In the genomic region with DNA sequence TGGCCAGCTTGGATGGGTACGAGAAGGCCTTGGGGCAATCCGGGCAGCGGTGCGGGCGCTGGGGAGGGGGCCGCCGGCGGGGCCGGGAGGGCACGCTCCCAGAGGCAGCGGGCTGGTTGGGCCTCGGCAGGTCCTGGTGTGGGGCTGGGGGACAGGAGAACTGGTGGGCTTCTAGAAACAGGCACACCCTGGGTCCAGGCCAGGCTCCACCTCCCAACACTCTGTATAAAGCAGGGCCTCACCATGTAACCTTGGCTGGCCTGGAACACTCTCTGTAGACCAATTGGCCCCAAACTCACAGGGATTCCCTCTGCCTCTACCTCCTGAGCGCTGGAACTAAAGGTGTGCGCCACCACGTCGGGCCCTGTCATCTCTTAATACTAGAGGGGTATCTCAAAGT, we compare ENCODE assay signal across 19 mouse cellular contexts. TPM values are rescaled to one million over a fixed set of nuclear protein-coding genes. Genes with fewer than 3 reads are reported as not detected.
A peak's percentile ranks its signal among the peaks of the same experiment; 100 is the strongest.
DNase-seq lines count a peak whose midpoint lies in the region; ATAC-seq and TF ChIP-seq lines count a peak whose summit lies in the region.
"Had no signal": no experiment of that assay in that cellular context is flagged by ENCODE, and none has a peak within 500 bp of the region (broad histone marks: within the 10 kb centered on the region; RNA-seq: fewer than 3 reads in every experiment).

No protein-coding gene starts in this region.

- peak; percentile 31; the same call in 1 of the 2 replicates for ATAC-seq in forebrain, embryonic 12.5 days (ENCODE audit: low FRiP score)
- no peak for ATAC-seq in forebrain, embryonic 16.5 days
- peak; percentile 38; the same call in 1 of the 2 replicates for ATAC-seq in hindbrain, embryonic 11.5 days (ENCODE audit: low FRiP score)
- no peak for ATAC-seq in limb, embryonic 14.5 days (ENCODE audit: low FRiP score, low read depth)
- no peak for ATAC-seq in CD4-positive, CD25-positive, alpha-beta regulatory T cell, adult 4 months
- ATAC-seq: activated CD4-positive, CD25-positive, alpha-beta regulatory T cell, adult 4 months had no signal

- no peak for TF ChIP-seq POLR2A in limb, embryonic 14.5 days (IDR thresholded peaks at IDR 0.05; ENCODE audit: borderline replicate concordance, extremely low read depth, insufficient read depth, insufficient read length)

- H3K4me2 ChIP-seq in forebrain, embryonic 12.5 days, result no peak overlapping the region
- no peak overlapping the region for H3K4me2 ChIP-seq in forebrain, embryonic 16.5 days (ENCODE audit: low read length)
- H3K4me2 ChIP-seq in hindbrain, embryonic 11.5 days (replicated peaks; ENCODE audit: low read depth, low read length), result no peak overlapping the region
- no peak overlapping the region for H3K4me2 ChIP-seq in limb, embryonic 14.5 days (replicated peaks; ENCODE audit: low read depth, low read length, severe bottlenecking)

- no peak overlapping the region for H3K9ac ChIP-seq in forebrain, embryonic 12.5 days
- H3K9ac ChIP-seq in forebrain, embryonic 16.5 days (replicated peaks; ENCODE audit: low read depth, low read length), result no peak overlapping the region
- H3K9ac ChIP-seq in hindbrain, embryonic 11.5 days (ENCODE audit: low read depth, low read length), result no peak overlapping the region
- no peak overlapping the region for H3K9ac ChIP-seq in limb, embryonic 14.5 days (ENCODE audit: low read depth, low read length, severe bottlenecking)
- H3K9ac ChIP-seq: liver, embryonic 12.5 days had no signal

- H3K9me3 ChIP-seq in forebrain, embryonic 12.5 days, result no peaks in the 10 kb centered on the region
- no peaks in the 10 kb centered on the region for H3K9me3 ChIP-seq in forebrain, embryonic 16.5 days (ENCODE audit: control insufficient read depth, low read length)
- peaks cover 35% of the 10 kb centered on the region for H3K9me3 ChIP-seq in E14TG2a.4 (ENCODE audit: low read length)
- H3K9me3 ChIP-seq in hindbrain, embryonic 11.5 days (ENCODE audit: control insufficient read depth, low read length), result no peaks in the 10 kb centered on the region
- no peaks in the 10 kb centered on the region for H3K9me3 ChIP-seq in limb, embryonic 14.5 days (ENCODE audit: control insufficient read depth, low read length)

- no peak overlapping the region for H3K4me3 ChIP-seq in forebrain, embryonic 12.5 days (replicated peaks)
- H3K4me3 ChIP-seq in forebrain, embryonic 16.5 days (replicated peaks; ENCODE audit: low read length), result no peak overlapping the region
- H3K4me3 ChIP-seq in E14TG2a.4 (replicated peaks; ENCODE audit: low read length), result peak overlapping the region; percentile 80
- no peak overlapping the region for H3K4me3 ChIP-seq in hindbrain, embryonic 11.5 days (ENCODE audit: low read depth, low read length)
- peak overlapping the region; percentile 1; the same call in 1 of the 2 replicates for H3K4me3 ChIP-seq in limb, embryonic 14.5 days (replicated peaks; ENCODE audit: low read length)
- H3K4me3 ChIP-seq: left cerebral cortex, adult 2 months; liver, embryonic 12.5 days had no signal

- no peaks in the 10 kb centered on the region for H3K36me3 ChIP-seq in forebrain, embryonic 12.5 days (replicated peaks)
- no peaks in the 10 kb centered on the region for H3K36me3 ChIP-seq in forebrain, embryonic 16.5 days (ENCODE audit: control insufficient read depth, insufficient read depth)
- no peaks in the 10 kb centered on the region for H3K36me3 ChIP-seq in E14TG2a.4 (ENCODE audit: insufficient read depth, low read length)
- H3K36me3 ChIP-seq in hindbrain, embryonic 11.5 days (ENCODE audit: control insufficient read depth, insufficient read depth, low read length), result no peaks in the 10 kb centered on the region
- no peaks in the 10 kb centered on the region for H3K36me3 ChIP-seq in limb, embryonic 14.5 days (ENCODE audit: control insufficient read depth, insufficient read depth, low read length)
- H3K36me3 ChIP-seq: G1E; liver, embryonic 12.5 days had no signal

- WGBS in forebrain, embryonic 12.5 days, result 38% methylated on average over 16 of the region's 16 CpGs
- 44% methylated on average over 16 of the region's 16 CpGs for WGBS in forebrain, embryonic 16.5 days
- WGBS in hindbrain, embryonic 11.5 days, result 31% methylated on average over 16 of the region's 16 CpGs
- WGBS in limb, embryonic 14.5 days, result 35% methylated on average over 12 of the region's 16 CpGs

- H3K4me1 ChIP-seq in forebrain, embryonic 12.5 days, result peaks cover 10% of the 10 kb centered on the region; the same call in 1 of the 2 replicates
- H3K4me1 ChIP-seq in forebrain, embryonic 16.5 days (replicated peaks; ENCODE audit: control insufficient read depth, insufficient read depth, low read length), result peaks cover 12% of the 10 kb centered on the region
- H3K4me1 ChIP-seq in E14TG2a.4 (replicated peaks; ENCODE audit: low read depth, low read length), result peaks cover 25% of the 10 kb centered on the region
- H3K4me1 ChIP-seq in hindbrain, embryonic 11.5 days (replicated peaks; ENCODE audit: control insufficient read depth, insufficient read depth, low read length), result no peaks in the 10 kb centered on the region
- H3K4me1 ChIP-seq in limb, embryonic 14.5 days (ENCODE audit: control insufficient read depth, insufficient read depth, low read length), result peaks cover 6% of the 10 kb centered on the region

- DNase-seq in hindbrain, embryonic 11.5 days (ENCODE audit: low spot score), result no peak
- no peak for DNase-seq in limb, embryonic 14.5 days (ENCODE audit: low spot score)
- DNase-seq in thymus, adult 18-20 months, result no peak
- DNase-seq in spleen, adult 18-20 months, result no peak
- DNase-seq: cerebellum, adult 18-20 months; heart, adult 11 months; heart, postnatal 14 days; lung, postnatal 10 days; right cerebral cortex, adult 18-20 months; thymus, postnatal 4 days had no signal

- no peak overlapping the region for H3K27ac ChIP-seq in forebrain, embryonic 12.5 days
- no peak overlapping the region for H3K27ac ChIP-seq in forebrain, embryonic 16.5 days (ENCODE audit: low read length)
- H3K27ac ChIP-seq in hindbrain, embryonic 11.5 days (ENCODE audit: low read depth, low read length), result no peak overlapping the region
- H3K27ac ChIP-seq in limb, embryonic 14.5 days (replicated peaks; ENCODE audit: low read depth, low read length), result no peak overlapping the region
- H3K27ac ChIP-seq: left cerebral cortex, adult 2 months; liver, embryonic 12.5 days had no signal

- peaks cover 36% of the 10 kb centered on the region for H3K27me3 ChIP-seq in forebrain, embryonic 12.5 days
- peaks cover 18% of the 10 kb centered on the region for H3K27me3 ChIP-seq in forebrain, embryonic 16.5 days (replicated peaks; ENCODE audit: control insufficient read depth, insufficient read depth, low read length)
- H3K27me3 ChIP-seq in E14TG2a.4 (ENCODE audit: insufficient read depth, low read length), result peaks cover 34% of the 10 kb centered on the region
- peaks cover 26% of the 10 kb centered on the region for H3K27me3 ChIP-seq in hindbrain, embryonic 11.5 days (ENCODE audit: control insufficient read depth, insufficient read depth, low read length)
- H3K27me3 ChIP-seq in limb, embryonic 14.5 days (ENCODE audit: control insufficient read depth, insufficient read depth, low read length), result peaks cover 28% of the 10 kb centered on the region

- TF ChIP-seq CTCF in E14TG2a.4 (conservative IDR thresholded peaks at IDR 0.05; ENCODE audit: low read length), result no peak

RNA-seq across cellular contexts. Expression of a gene that starts 1.3 kb away (rescaled TPM):
- 15.3 and 15.7 TPM in 2 replicates for polyA plus RNA-seq in forebrain, embryonic 12.5 days (2016; fragmentation: Nextera tagmentation; extraction: Ambion mirVana)
- polyA plus RNA-seq in forebrain, embryonic 16.5 days (2015; fragmentation: Nextera tagmentation; extraction: Ambion mirVana), result 19.8 and 23.3 TPM in 2 replicates
- polyA plus RNA-seq in hindbrain, embryonic 11.5 days (2014; fragmentation: Nextera tagmentation; extraction: Ambion mirVana), result 19.8 and 20.6 TPM in 2 replicates
- polyA plus RNA-seq in limb, embryonic 14.5 days (2012; rRNA removed), result 19.9 and 21.9 TPM in 2 replicates
- polyA plus RNA-seq in limb, embryonic 14.5 days (2014; fragmentation: Nextera tagmentation; extraction: Ambion mirVana), result 30.7 and 31.5 TPM in 2 replicates
- polyA plus RNA-seq in CD4-positive, CD25-positive, alpha-beta regulatory T cell, adult 4 months (2017; shearing (Covaris generic)), result 10 to 100 TPM; 13.8 to 19.6 TPM

RNA-seq across cellular contexts. Expression of a gene that starts 1.4 kb away (rescaled TPM):
- 3.1 and 3.5 TPM in 2 replicates for polyA plus RNA-seq in forebrain, embryonic 12.5 days (2016; fragmentation: Nextera tagmentation; extraction: Ambion mirVana)
- 9.9 and 11.7 TPM in 2 replicates for polyA plus RNA-seq in forebrain, embryonic 16.5 days (2015; fragmentation: Nextera tagmentation; extraction: Ambion mirVana)
- polyA plus RNA-seq in hindbrain, embryonic 11.5 days (2014; fragmentation: Nextera tagmentation; extraction: Ambion mirVana), result 0.93 and 1.2 TPM in 2 replicates
- 4.5 and 7.6 TPM in 2 replicates for polyA plus RNA-seq in limb, embryonic 14.5 days (2012; rRNA removed)
- polyA plus RNA-seq in limb, embryonic 14.5 days (2014; fragmentation: Nextera tagmentation; extraction: Ambion mirVana), result 5.0 TPM in 2 replicates
- under 1 TPM in 1 of 2 experiments, not detected in 1; 0.31 TPM for polyA plus RNA-seq in CD4-positive, CD25-positive, alpha-beta regulatory T cell, adult 4 months (2017; shearing (Covaris generic))
- polyA plus RNA-seq: G1E had no signal

RNA-seq across cellular contexts. Expression of a gene that starts 24.6 kb away (rescaled TPM):
- polyA plus RNA-seq in forebrain, embryonic 12.5 days (2016; fragmentation: Nextera tagmentation; extraction: Ambion mirVana), result not detected in 2 replicates
- polyA plus RNA-seq in forebrain, embryonic 16.5 days (2015; fragmentation: Nextera tagmentation; extraction: Ambion mirVana), result not detected in 2 replicates
- polyA plus RNA-seq in hindbrain, embryonic 11.5 days (2014; fragmentation: Nextera tagmentation; extraction: Ambion mirVana), result 0.09 TPM in 1 of 2 replicates, not detected in the other
- 4.1 and 5.5 TPM in 2 replicates for polyA plus RNA-seq in limb, embryonic 14.5 days (2012; rRNA removed)
- polyA plus RNA-seq in limb, embryonic 14.5 days (2014; fragmentation: Nextera tagmentation; extraction: Ambion mirVana), result 0.70 and 1.2 TPM in 2 replicates
- polyA plus RNA-seq in CD4-positive, CD25-positive, alpha-beta regulatory T cell, adult 4 months (2017; shearing (Covaris generic)), result under 1 TPM in 1 of 2 experiments, not detected in 1; 0.90 TPM

RNA-seq across cellular contexts. Expression of a gene that starts 39.9 kb away (rescaled TPM):
- 105 and 107 TPM in 2 replicates for polyA plus RNA-seq in forebrain, embryonic 12.5 days (2016; fragmentation: Nextera tagmentation; extraction: Ambion mirVana)
- polyA plus RNA-seq in forebrain, embryonic 16.5 days (2015; fragmentation: Nextera tagmentation; extraction: Ambion mirVana), result 79.8 and 80.2 TPM in 2 replicates
- 78.0 and 94.5 TPM in 2 replicates for polyA plus RNA-seq in hindbrain, embryonic 11.5 days (2014; fragmentation: Nextera tagmentation; extraction: Ambion mirVana)
- 133 and 155 TPM in 2 replicates for polyA plus RNA-seq in limb, embryonic 14.5 days (2012; rRNA removed)
- polyA plus RNA-seq in limb, embryonic 14.5 days (2014; fragmentation: Nextera tagmentation; extraction: Ambion mirVana), result 103 and 106 TPM in 2 replicates
- 10 to 100 TPM; 35.3 to 46.2 TPM for polyA plus RNA-seq in CD4-positive, CD25-positive, alpha-beta regulatory T cell, adult 4 months (2017; shearing (Covaris generic))

RNA-seq across cellular contexts. Expression of a gene that starts 40.1 kb away (rescaled TPM):
- not detected in 2 replicates for polyA plus RNA-seq in forebrain, embryonic 12.5 days (2016; fragmentation: Nextera tagmentation; extraction: Ambion mirVana)
- not detected in 2 replicates for polyA plus RNA-seq in forebrain, embryonic 16.5 days (2015; fragmentation: Nextera tagmentation; extraction: Ambion mirVana)
- polyA plus RNA-seq in hindbrain, embryonic 11.5 days (2014; fragmentation: Nextera tagmentation; extraction: Ambion mirVana), result 0.28 TPM in 1 of 2 replicates, not detected in the other
- polyA plus RNA-seq in limb, embryonic 14.5 days (2012; rRNA removed), result 0.35 and 0.51 TPM in 2 replicates
- polyA plus RNA-seq in limb, embryonic 14.5 days (2014; fragmentation: Nextera tagmentation; extraction: Ambion mirVana), result 1.7 and 2.0 TPM in 2 replicates
- polyA plus RNA-seq in CD4-positive, CD25-positive, alpha-beta regulatory T cell, adult 4 months (2017; shearing (Covaris generic)), result not detected
- polyA plus RNA-seq: activated CD4-positive, CD25-positive, alpha-beta regulatory T cell, adult 4 months; G1E; intestine, postnatal 0 days; liver, embryonic 12.5 days had no signal

Comparison
In these comparisons a context has a peak if more than half of its experiments do, and no peak if none do; other contexts are left out.
1. ATAC-seq: peak in forebrain, embryonic 12.5 days (single experiment) and hindbrain, embryonic 11.5 days (single experiment); none in forebrain, embryonic 16.5 days (single experiment), limb, embryonic 14.5 days (single experiment) and CD4-positive, CD25-positive, alpha-beta regulatory T cell, adult 4 months (single experiment).
2. H3K4me3 ChIP-seq: peak in E14TG2a.4 (single experiment) and limb, embryonic 14.5 days (single experiment); none in forebrain, embryonic 12.5 days (single experiment), forebrain, embryonic 16.5 days (single experiment) and hindbrain, embryonic 11.5 days (single experiment).